Mouse (Mus musculus) kidney, embryonic 15.5 days (tissue): ENCODE results near the gene Fignl2. TPM values are rescaled to one million over a fixed set of nuclear protein-coding genes. Genes with fewer than 3 reads are reported as not detected.

ENCODE experiments used
- ATAC-seq: fragments of 200-750 bp; cut with Nextera tagmentation; replicated peaks from 2 replicates; pipeline ENCODE4 v1.8.0; 2017; ENCODE audit warnings: moderate TSS enrichment; ENCODE audit not compliant: low FRiP score
- H3K27ac ChIP-seq: fragments of 300-500 bp; sonication (generic); 2 replicates; pipeline ENCODE4 v1.5.1; 2015; ENCODE audit warnings: mild to moderate bottlenecking, inconsistent platforms
- H3K27me3 ChIP-seq: fragments of 300-500 bp; sonication (generic); 2 replicates; pipeline ENCODE4 v1.6.1; 2015; ENCODE audit warnings: inconsistent platforms
- H3K36me3 ChIP-seq: fragments of 300-500 bp; sonication (generic); 2 replicates; pipeline ENCODE4 v1.6.1; 2015; ENCODE audit warnings: inconsistent platforms
- H3K4me1 ChIP-seq: fragments of 300-500 bp; sonication (generic); 2 replicates; pipeline ENCODE4 v1.6.1; 2015; ENCODE audit warnings: inconsistent platforms
- H3K4me2 ChIP-seq: fragments of 300-500 bp; sonication (generic); 2 replicates; pipeline ENCODE4 v1.6.1; 2015; ENCODE audit warnings: moderate library complexity, mild to moderate bottlenecking, inconsistent platforms
- H3K4me3 ChIP-seq: fragments of 300-500 bp; sonication (generic); replicated peaks from 2 replicates; pipeline ENCODE4 v1.5.1; 2015; ENCODE audit warnings: mild to moderate bottlenecking, inconsistent platforms
- H3K9ac ChIP-seq: fragments of 300-500 bp; sonication (generic); 2 replicates; pipeline ENCODE4 v1.6.1; 2015; ENCODE audit warnings: mild to moderate bottlenecking, inconsistent platforms
- H3K9me3 ChIP-seq: fragments of 300-500 bp; sonication (generic); replicated peaks from 2 replicates; pipeline ENCODE4 v1.6.1; 2016; ENCODE audit warnings: inconsistent platforms
- WGBS: fragments of 180-500 bp; shearing (Covaris S2); methylation state at CpG from one replicate; pipeline ENCODE4 v1.1.7; 2015; ENCODE audit warnings: mixed read lengths; 5-methylcytosine and 5-hydroxymethylcytosine counted together
- polyA plus RNA-seq: library from polyadenylated mRNA; unstranded; fragments of >200 nt; fragmentation: Nextera tagmentation; extraction: Ambion mirVana; gene quantifications from 2 replicates; pipeline ENCODE4 v1.2.1, GENCODE M21; 2015

The Fignl2 gene
- polyA plus RNA-seq, 1 experiment from 2014 or later, result 0.44 TPM

- Histone ChIP-seq H3K4me1 (peaks cover 86% of the 10 kb centered on the region), H3K27ac (peak overlapping the region; percentile 98), H3K27me3 (0 out of 2 replicates have a peak, but pooled peaks cover 4% of the 10 kb centered on the region), H3K36me3 (no peaks in the 10 kb centered on the region), H3K9ac (peak overlapping the region; percentile 92), H3K9me3 (no peaks in the 10 kb centered on the region), H3K4me3 (peak overlapping the region; percentile 88), H3K4me2 (peak overlapping the region; percentile 81)
- WGBS, result 5% methylated on average over 26 of the region's 26 CpGs
- no peak for ATAC-seq
These were observed 2.0 kb downstream of the Fignl2 start for GRCm38 (mm10) chr15:101076071-101077000.

- Histone ChIP-seq H3K4me1 (peaks cover 86% of the 10 kb centered on the region), H3K36me3 (no peaks in the 10 kb centered on the region), H3K4me2 (peak overlapping the region; percentile 81), H3K4me3 (peak overlapping the region; percentile 88), H3K27me3 (0 out of 2 replicates have a peak, but pooled peaks cover 4% of the 10 kb centered on the region), H3K9me3 (no peaks in the 10 kb centered on the region), H3K9ac (peak overlapping the region; percentile 31; the same call in 1 of the 2 replicates), H3K27ac (peak overlapping the region; percentile 98)
- WGBS, result 31% methylated on average over 5 of the region's 5 CpGs
- no peak for ATAC-seq
These were observed 2.7 kb downstream of the Fignl2 start for GRCm38 (mm10) chr15:101075656-101076055.

GRCm38 (mm10) chr15:101075150-101075549 lies 3.2 kb downstream of the Fignl2 start:
- Histone ChIP-seq H3K4me1 (peaks cover 86% of the 10 kb centered on the region), H3K27me3 (0 out of 2 replicates have a peak, but pooled peaks cover 3% of the 10 kb centered on the region), H3K36me3 (no peaks in the 10 kb centered on the region), H3K27ac (peak overlapping the region; percentile 98), H3K4me2 (peak overlapping the region; percentile 81), H3K4me3 (peak overlapping the region; percentile 88; the same call in 1 of the 2 replicates), H3K9ac (no peak overlapping the region), H3K9me3 (no peaks in the 10 kb centered on the region)
- ATAC-seq, result no peak
- WGBS, result 73% methylated on average over 4 of the region's 4 CpGs

GRCm38 (mm10) chr15:101074067-101074466 lies 4.3 kb downstream of the Fignl2 start:
- peaks cover 86% of the 10 kb centered on the region for H3K4me1 ChIP-seq
- H3K4me3 ChIP-seq, result no peak overlapping the region
- 0 out of 2 replicates have a peak overlapping the region, but pooled peaks have one; percentile 0 for H3K9ac ChIP-seq
- no peaks in the 10 kb centered on the region for H3K27me3 ChIP-seq
- H3K36me3 ChIP-seq, result no peaks in the 10 kb centered on the region
- no peak for ATAC-seq
- 84% methylated on average over 5 of the region's 5 CpGs for WGBS
- no peak overlapping the region for H3K4me2 ChIP-seq
- no peaks in the 10 kb centered on the region for H3K9me3 ChIP-seq
- H3K27ac ChIP-seq, result peak overlapping the region; percentile 63

GRCm38 (mm10) chr15:101072736-101073135 lies 5.6 kb downstream of the Fignl2 start:
- Histone ChIP-seq H3K27me3 (no peaks in the 10 kb centered on the region), H3K4me1 (peaks cover 92% of the 10 kb centered on the region), H3K9me3 (no peaks in the 10 kb centered on the region), H3K4me2 (no peak overlapping the region), H3K27ac (no peak overlapping the region), H3K9ac (no peak overlapping the region), H3K36me3 (no peaks in the 10 kb centered on the region), H3K4me3 (no peak overlapping the region)
- no peak for ATAC-seq
- 54% methylated on average over 2 of the region's 2 CpGs for WGBS

GRCm38 (mm10) chr15:101070762-101071161 lies 7.6 kb downstream of the Fignl2 start:
- no peaks in the 10 kb centered on the region for H3K36me3 ChIP-seq
- WGBS, result 15% methylated on average over 5 of the region's 5 CpGs
- peak; percentile 63 for ATAC-seq
- no peak overlapping the region for H3K9ac ChIP-seq
- no peaks in the 10 kb centered on the region for H3K27me3 ChIP-seq
- H3K27ac ChIP-seq, result peak overlapping the region; percentile 90
- H3K4me2 ChIP-seq, result peak overlapping the region; percentile 19
- peaks cover 96% of the 10 kb centered on the region for H3K4me1 ChIP-seq
- no peaks in the 10 kb centered on the region for H3K9me3 ChIP-seq
- H3K4me3 ChIP-seq, result no peak overlapping the region

- no peaks in the 10 kb centered on the region for H3K9me3 ChIP-seq
- H3K4me1 ChIP-seq, result peaks cover 96% of the 10 kb centered on the region
- no peaks in the 10 kb centered on the region for H3K36me3 ChIP-seq
- peak; percentile 33 for ATAC-seq
- peak overlapping the region; percentile 19 for H3K4me2 ChIP-seq
- no peaks in the 10 kb centered on the region for H3K27me3 ChIP-seq
- H3K9ac ChIP-seq, result 0 out of 2 replicates have a peak overlapping the region, but pooled peaks have one; percentile 21
- no peak overlapping the region for H3K4me3 ChIP-seq
- WGBS, result 35% methylated on average over 9 of the region's 9 CpGs
- H3K27ac ChIP-seq, result peak overlapping the region; percentile 90
These were observed 8.7 kb downstream of the Fignl2 start for GRCm38 (mm10) chr15:101069641-101070190.

GRCm38 (mm10) chr15:101068671-101069070 lies 9.7 kb downstream of the Fignl2 start:
- H3K27me3 ChIP-seq, result no peaks in the 10 kb centered on the region
- 0 out of 2 replicates have a peak overlapping the region, but pooled peaks have one; percentile 18 for H3K9ac ChIP-seq

GRCm38 (mm10) chr15:101068029-101068428 lies 10.3 kb downstream of the Fignl2 start:
- no peaks in the 10 kb centered on the region for H3K27me3 ChIP-seq
- H3K4me1 ChIP-seq, result peaks cover 86% of the 10 kb centered on the region
- no peaks in the 10 kb centered on the region for H3K36me3 ChIP-seq
- peak overlapping the region; percentile 90 for H3K27ac ChIP-seq
- no peaks in the 10 kb centered on the region for H3K9me3 ChIP-seq
- ATAC-seq, result no peak; the same call in 1 of the 2 replicates
- 50% methylated on average over 3 of the region's 3 CpGs for WGBS
- H3K4me3 ChIP-seq, result no peak overlapping the region
- H3K9ac ChIP-seq, result no peak overlapping the region
- H3K4me2 ChIP-seq, result no peak overlapping the region

More at GRCm38 (mm10) chr15:101068671-101069070, 9.7 kb downstream of the Fignl2 start:
- Histone ChIP-seq H3K27ac (peak overlapping the region; percentile 90), H3K9me3 (no peaks in the 10 kb centered on the region), H3K36me3 (no peaks in the 10 kb centered on the region), H3K4me1 (peaks cover 90% of the 10 kb centered on the region), H3K4me3 (no peak overlapping the region), H3K4me2 (no peak overlapping the region)
- WGBS, result 69% methylated on average over 4 of the region's 4 CpGs
- no peak for ATAC-seq

- 33% methylated on average over 7 of the region's 9 CpGs for WGBS
- no peak for ATAC-seq
- Histone ChIP-seq H3K27ac (peak overlapping the region; percentile 90), H3K9me3 (no peaks in the 10 kb centered on the region), H3K9ac (no peak overlapping the region), H3K4me2 (no peak overlapping the region), H3K4me3 (no peak overlapping the region), H3K4me1 (peaks cover 83% of the 10 kb centered on the region), H3K27me3 (no peaks in the 10 kb centered on the region), H3K36me3 (no peaks in the 10 kb centered on the region)
These were observed 11.3 kb downstream of the Fignl2 start for GRCm38 (mm10) chr15:101066920-101067696.

GRCm38 (mm10) chr15:101066364-101066847 lies 12.0 kb downstream of the Fignl2 start:
- H3K9me3 ChIP-seq, result no peaks in the 10 kb centered on the region
- H3K9ac ChIP-seq, result no peak overlapping the region
- H3K4me1 ChIP-seq, result peaks cover 80% of the 10 kb centered on the region
- no peak overlapping the region for H3K4me2 ChIP-seq
- no peak overlapping the region for H3K4me3 ChIP-seq
- no peak; the same call in 1 of the 2 replicates for ATAC-seq
- H3K27ac ChIP-seq, result peak overlapping the region; percentile 39; the same call in 1 of the 2 replicates
- H3K36me3 ChIP-seq, result no peaks in the 10 kb centered on the region
- WGBS, result 24% methylated on average over 6 of the region's 6 CpGs
- no peaks in the 10 kb centered on the region for H3K27me3 ChIP-seq
